26 mouse cellular contexts compared by ENCODE assay signal in the genomic region with DNA sequence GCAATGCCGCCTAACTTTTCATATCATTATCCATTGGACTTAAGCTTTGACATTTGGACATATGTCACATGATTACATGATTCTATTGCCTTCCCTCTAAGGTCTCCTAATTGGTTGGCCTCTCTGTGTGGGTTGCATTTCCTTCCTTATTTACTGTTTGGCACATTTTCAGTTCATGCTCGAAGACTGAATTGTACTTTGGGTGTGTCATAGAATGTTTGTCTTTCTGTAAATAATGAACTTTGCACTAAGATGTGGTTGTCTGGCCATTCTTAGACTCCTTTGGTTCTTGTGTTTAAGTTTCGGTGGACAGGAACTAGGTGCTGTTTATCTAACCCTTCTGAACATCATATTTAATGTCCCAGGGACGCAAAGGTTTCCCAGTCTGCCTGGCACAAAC.
"Had no signal": no experiment of that assay in that cellular context is flagged by ENCODE, and none has a peak within 500 bp of the region (broad histone marks: within the 10 kb centered on the region; RNA-seq: fewer than 3 reads in every experiment).

No protein-coding gene starts in this region.

- H3K4me3 ChIP-seq: gastrocnemius, adult 2 months; heart, adult 2 months; heart, embryonic 13.5 days; heart, embryonic 15.5 days; hindbrain, embryonic 10.5 days; hindbrain, embryonic 12.5 days; intestine, embryonic 15.5 days; layer of hippocampus, adult 2 months; left cerebral cortex, adult 2 months; limb, embryonic 10.5 days; limb, embryonic 12.5 days had no signal

- H3K27ac ChIP-seq: gastrocnemius, adult 2 months; heart, adult 2 months; heart, embryonic 13.5 days; heart, embryonic 15.5 days; hindbrain, embryonic 10.5 days; hindbrain, embryonic 12.5 days; hindbrain, embryonic 14.5 days; intestine, embryonic 15.5 days; layer of hippocampus, adult 2 months; left cerebral cortex, adult 2 months; limb, embryonic 10.5 days; limb, embryonic 12.5 days had no signal

- H3K4me1 ChIP-seq: hindbrain, embryonic 12.5 days; intestine, embryonic 15.5 days; limb, embryonic 12.5 days had no signal

- ATAC-seq: forebrain, embryonic 16.5 days; hindbrain, embryonic 16.5 days; inflammation-experienced regulatory T-cells, adult 6 months; intestine, embryonic 15.5 days; intestine, postnatal 0 days had no signal

- H3K36me3 ChIP-seq: heart, embryonic 13.5 days; heart, embryonic 15.5 days; hindbrain, embryonic 10.5 days; hindbrain, embryonic 12.5 days; intestine, embryonic 15.5 days; limb, embryonic 10.5 days; limb, embryonic 12.5 days had no signal

- H3K9me3 ChIP-seq: heart, embryonic 15.5 days; hindbrain, embryonic 12.5 days; intestine, embryonic 15.5 days; limb, embryonic 10.5 days had no signal

- H3K4me2 ChIP-seq: heart, embryonic 11.5 days; heart, embryonic 13.5 days; heart, embryonic 15.5 days; hindbrain, embryonic 12.5 days; hindbrain, embryonic 14.5 days; intestine, embryonic 15.5 days; limb, embryonic 12.5 days had no signal

- H3K9ac ChIP-seq: heart, embryonic 13.5 days; heart, embryonic 15.5 days; hindbrain, embryonic 12.5 days; hindbrain, embryonic 14.5 days; intestine, embryonic 15.5 days; limb, embryonic 12.5 days had no signal

- H3K27me3 ChIP-seq: heart, embryonic 13.5 days; heart, embryonic 15.5 days; hindbrain, embryonic 12.5 days; intestine, embryonic 15.5 days; limb, embryonic 12.5 days had no signal

- DNase-seq: gastrocnemius, adult 2 months; gastrocnemius, postnatal 10 days; gastrocnemius, postnatal 25 days; heart, adult 2 months; heart, postnatal 4 days; kidney, adult 18-20 months; kidney, adult 8-10 months; kidney, postnatal 10 days; kidney, postnatal 25 days; kidney, postnatal 4 days; liver had no signal
